Mouse (Mus musculus) T-helper 17 cell (primary cell): Measurements from ENCODE around the gene Rom1.

ENCODE experiments used
- in situ Hi-C, 2 experiments: fragments of 300-600 bp; cut with MboI, MseI; formaldehyde crosslinking; loops; 1 replicate in 1 of 2; 2 replicates in 1 of 2; pipeline ENCODE4 v1.15.1; 2025; ENCODE audit warnings: high pct_unique_total_duplicates in 2 of 2

The Rom1 gene

GRCm38 (mm10) chr19:8942276-8942964 is 13.3 kb upstream of the Rom1 start:
- in situ Hi-C loops, result loop anchor here in 1 of 2 experiments (5.0 kb wide), 1 partner anchor 50 kb away; the partner anchor contains the start of gene Ints5

- in situ Hi-C loops, result loop anchor here in 1 of 2 experiments (5.0 kb wide), 1 partner anchor 49 kb away; the partner anchor contains the start of gene Ints5
Measured at GRCm38 (mm10) chr19:8941515-8942217, 12.5 kb upstream of the Rom1 start, which contains the start of gene Mta2. Mta2 (plus strand) TSS chr19:8941875.

DNA sequence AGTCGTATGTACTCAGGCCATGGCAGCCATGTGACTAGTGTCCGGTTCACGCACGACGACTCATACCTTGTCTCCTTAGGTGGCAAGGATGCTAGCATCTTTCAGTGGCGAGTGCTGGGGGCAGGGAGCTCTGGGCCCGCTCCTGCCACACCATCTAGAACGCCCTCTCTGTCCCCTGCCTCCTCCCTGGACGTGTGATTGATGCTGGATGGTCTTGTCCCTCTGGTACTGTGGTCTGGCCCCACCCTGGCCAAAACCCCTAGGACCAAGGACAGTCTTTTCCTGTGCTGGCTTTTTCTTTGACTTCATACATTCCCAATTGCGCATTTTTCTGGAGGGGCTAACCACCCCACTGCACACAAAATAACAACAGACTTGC is 12.0 kb upstream of the Rom1 start:
- in situ Hi-C loops, result loop anchor here in 1 of 2 experiments (5.0 kb wide), 1 partner anchor 49 kb away; the partner anchor contains the start of gene Ints5

- in situ Hi-C loops, result loop anchor here in 1 of 2 experiments (5.0 kb wide), 1 partner anchor 48 kb away; the partner anchor contains the start of gene Ints5
Measured at GRCm38 (mm10) chr19:8940526-8941133, 11.5 kb upstream of the Rom1 start.

DNA sequence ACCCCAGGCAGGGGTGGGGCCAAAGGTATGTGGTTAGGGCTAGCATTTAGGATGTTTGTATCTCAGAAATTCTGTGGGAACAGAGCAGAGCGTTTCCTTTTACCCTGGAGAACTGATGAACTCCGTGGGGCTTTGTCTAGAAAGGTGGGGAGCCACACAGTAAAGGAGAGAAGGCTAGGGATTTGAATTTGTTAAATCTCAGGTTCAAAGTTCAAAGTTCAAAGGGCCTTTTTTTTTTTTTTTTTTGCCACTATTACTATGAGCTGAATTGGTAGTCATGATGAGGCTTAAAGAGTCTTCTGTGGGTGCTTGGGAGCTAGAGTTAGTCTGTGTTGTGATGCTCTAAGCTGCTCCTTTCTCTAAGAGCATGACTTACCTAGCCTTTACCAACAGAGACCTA is 7.6 kb upstream of the Rom1 start:
- in situ Hi-C loops, result no loop called here

GRCm38 (mm10) chr19:8930771-8931170 is 1.6 kb upstream of the Rom1 start:
- in situ Hi-C loops, result no loop called here

DNA sequence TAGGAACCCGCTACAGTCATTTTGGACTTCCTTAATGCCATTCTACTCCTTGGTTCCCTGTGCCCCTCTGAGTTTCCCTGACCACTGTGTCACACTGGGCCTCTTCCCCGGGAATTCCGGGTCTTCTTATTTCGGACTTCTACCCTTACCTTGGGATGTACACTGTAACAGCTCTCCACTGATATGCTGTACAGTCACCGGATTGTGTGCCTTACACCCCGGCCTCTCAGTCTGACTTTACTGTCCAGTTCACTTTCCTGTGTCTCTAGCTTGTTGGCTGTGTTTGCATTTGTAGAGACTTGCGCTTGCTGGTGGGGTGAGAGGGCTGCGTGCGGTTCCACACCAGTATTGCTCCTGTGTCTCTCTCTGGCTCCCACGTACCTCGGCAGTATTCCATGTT is 961 bp upstream of the Rom1 start:
- in situ Hi-C loops, result no loop called here

GRCm38 (mm10) chr19:8928689-8929223 is 400 bp downstream of the Rom1 start:
- in situ Hi-C loops, result no loop called here

DNA sequence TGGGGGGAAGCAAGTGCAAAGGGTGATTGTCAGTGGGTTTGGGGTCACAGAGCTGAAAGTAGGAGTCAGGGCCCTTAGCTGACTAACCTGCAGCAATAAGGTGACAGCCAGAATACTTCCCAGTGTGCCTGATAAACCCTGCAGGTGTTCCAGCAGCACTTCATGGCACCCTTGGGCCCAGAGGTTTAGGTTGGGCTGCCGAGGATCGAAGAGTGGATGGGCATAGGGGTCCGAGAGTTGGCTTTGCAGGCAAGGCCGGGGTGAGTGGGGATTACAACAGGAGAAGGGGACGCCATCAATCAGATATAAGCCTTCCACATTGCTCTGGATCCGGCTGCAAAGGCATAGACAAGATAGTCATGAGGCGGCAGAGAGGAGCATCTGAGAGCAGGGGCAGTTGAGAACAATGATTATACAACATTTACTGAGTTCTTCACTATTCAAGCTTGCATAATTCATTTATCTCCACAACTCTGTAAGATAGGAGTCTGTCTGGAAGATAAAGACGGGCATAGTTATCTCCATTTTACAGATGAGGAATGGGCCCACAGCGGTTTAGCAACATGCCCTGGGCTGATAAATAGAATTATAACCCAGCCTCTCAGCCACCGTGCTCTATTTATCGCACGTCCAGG is 1.1 kb downstream of the Rom1 start:
- in situ Hi-C loops, result no loop called here

- in situ Hi-C loops, result no loop called here
Measured at GRCm38 (mm10) chr19:8926766-8927165, 2.4 kb downstream of the Rom1 start.

DNA sequence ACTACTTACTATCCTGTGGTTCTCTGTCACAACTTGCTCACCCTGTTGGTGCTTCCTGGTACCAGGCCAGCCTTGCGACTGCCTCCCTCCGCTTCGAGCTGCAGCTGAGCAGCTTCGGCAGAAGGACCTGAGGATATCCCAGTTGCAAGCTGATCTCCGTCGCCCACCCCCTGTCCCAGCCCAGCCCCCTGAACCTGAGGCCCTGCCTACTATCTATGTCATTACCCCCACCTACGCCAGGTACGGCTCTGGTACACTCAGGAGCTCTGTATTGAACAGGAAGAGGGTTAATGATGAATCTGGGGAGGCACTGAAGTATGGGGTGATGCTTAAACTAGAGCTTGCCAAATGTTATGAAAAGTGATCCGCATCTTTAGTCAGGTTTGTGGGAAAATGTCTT is 7.4 kb downstream of the Rom1 start:
- in situ Hi-C loops, result loop anchor here (25.0 kb wide), 2 partner anchors 1909 to 1934 kb away; partner anchors contain the start of genes Dnajc4 (in 1 of the 2), Fermt3 (in 1 of the 2), Fkbp2 (in 1 of the 2) and Nudt22 (in 1 of the 2)

- in situ Hi-C loops, result loop anchor here (25.0 kb wide), 2 partner anchors 1909 to 1934 kb away; partner anchors contain the start of genes Dnajc4 (in 1 of the 2), Fermt3 (in 1 of the 2), Fkbp2 (in 1 of the 2) and Nudt22 (in 1 of the 2)
Measured at GRCm38 (mm10) chr19:8920836-8921291, 8.3 kb downstream of the Rom1 start.

- in situ Hi-C loops, result loop anchor here (25.0 kb wide), 2 partner anchors 1908 to 1933 kb away; partner anchors contain the start of genes Dnajc4 (in 1 of the 2), Fermt3 (in 1 of the 2), Fkbp2 (in 1 of the 2) and Nudt22 (in 1 of the 2)
Measured at GRCm38 (mm10) chr19:8920073-8920736, 9.0 kb downstream of the Rom1 start, which contains the start of gene B3gat3. B3gat3 (plus strand) TSS chr19:8920374.

DNA sequence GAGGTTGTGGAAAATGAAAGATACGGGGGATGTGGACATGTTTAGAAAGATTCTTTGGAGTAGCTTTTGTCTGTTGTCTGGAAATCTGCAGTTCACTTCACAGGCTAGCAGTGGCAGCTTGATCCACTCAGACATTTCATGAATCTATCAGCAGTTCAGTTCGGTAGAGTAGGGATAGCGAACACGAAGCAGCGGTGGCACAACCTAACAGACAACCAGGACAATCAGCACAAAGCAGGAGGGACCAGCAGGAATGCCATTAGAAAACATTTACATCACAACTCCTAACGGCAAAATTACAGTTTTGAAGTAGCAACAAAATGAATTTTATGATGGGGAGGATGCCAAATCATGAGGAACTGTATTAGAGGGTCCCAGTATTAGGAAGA is 9.5 kb downstream of the Rom1 start:
- in situ Hi-C loops, result loop anchor here (25.0 kb wide), 2 partner anchors 1907 to 1932 kb away; partner anchors contain the start of genes Dnajc4 (in 1 of the 2), Fermt3 (in 1 of the 2), Fkbp2 (in 1 of the 2) and Nudt22 (in 1 of the 2)

DNA sequence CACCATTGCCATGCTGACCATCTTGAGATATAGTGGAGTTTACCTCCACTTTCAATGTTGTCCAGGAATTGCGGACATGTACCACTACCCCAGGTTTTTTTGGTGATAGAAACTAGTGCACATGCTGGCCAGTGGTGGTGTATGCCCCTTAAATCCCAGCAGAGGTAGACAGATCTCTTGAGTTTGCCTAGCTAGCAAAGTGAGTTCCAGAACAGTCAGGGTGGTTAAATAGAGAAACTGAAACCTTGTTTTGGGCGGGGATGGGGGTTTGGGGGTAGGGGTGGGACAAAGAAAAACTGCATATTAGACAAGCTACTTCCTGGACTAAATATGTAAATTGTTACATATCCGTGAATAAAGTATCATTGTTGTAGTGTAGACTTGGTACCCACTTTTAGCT is 10.2 kb downstream of the Rom1 start:
- in situ Hi-C loops, result loop anchor here (25.0 kb wide), 2 partner anchors 1907 to 1932 kb away; partner anchors contain the start of genes Dnajc4 (in 1 of the 2), Fermt3 (in 1 of the 2), Fkbp2 (in 1 of the 2) and Nudt22 (in 1 of the 2)

DNA sequence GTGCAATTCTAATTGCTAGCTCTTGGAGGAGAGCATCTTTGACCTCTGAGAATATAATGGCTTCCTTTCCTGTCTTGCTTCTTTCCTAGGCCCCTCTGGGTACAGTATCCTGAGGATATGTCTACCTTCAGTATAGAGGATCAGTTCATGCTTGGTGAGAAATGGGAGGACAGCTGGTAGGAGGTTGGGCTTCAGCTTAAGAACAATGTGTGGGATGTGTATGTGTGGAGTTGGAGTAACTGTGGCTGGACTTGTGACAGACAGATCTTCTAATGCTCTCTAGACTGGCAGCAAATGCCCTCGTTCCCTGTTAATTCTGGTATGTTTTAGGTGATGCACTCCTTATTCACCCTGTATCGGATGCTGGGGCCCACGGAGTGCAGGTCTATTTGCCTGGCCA is 14.9 kb downstream of the Rom1 start:
- in situ Hi-C loops, result loop anchor here (25.0 kb wide), 2 partner anchors 1902 to 1927 kb away; partner anchors contain the start of genes Dnajc4 (in 1 of the 2), Fermt3 (in 1 of the 2), Fkbp2 (in 1 of the 2) and Nudt22 (in 1 of the 2)

DNA sequence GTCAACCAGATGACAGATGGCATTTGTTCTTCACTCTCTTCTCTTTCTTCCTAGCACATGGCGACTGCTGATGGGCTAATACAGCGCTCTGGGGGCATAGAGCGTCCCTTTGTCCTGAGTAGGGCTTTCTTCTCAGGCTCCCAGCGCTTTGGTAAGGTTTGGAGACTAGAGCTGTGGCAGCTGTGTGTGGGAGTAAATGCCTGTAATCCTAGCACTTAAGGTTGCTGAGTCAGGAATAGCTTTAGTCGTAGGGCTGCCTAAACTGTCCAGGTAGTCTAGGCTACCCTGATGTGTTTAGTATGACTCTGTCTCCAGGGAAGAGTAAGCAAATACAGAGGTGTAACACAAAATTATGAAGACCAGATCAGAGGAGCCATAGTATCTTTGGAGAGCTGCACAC is 17.3 kb downstream of the Rom1 start:
- in situ Hi-C loops, result loop anchor here (25.0 kb wide), 2 partner anchors 1900 to 1925 kb away; partner anchors contain the start of genes Dnajc4 (in 1 of the 2), Fermt3 (in 1 of the 2), Fkbp2 (in 1 of the 2) and Nudt22 (in 1 of the 2)

GRCm38 (mm10) chr19:8908531-8908930 is 20.6 kb downstream of the Rom1 start:
- in situ Hi-C loops, result loop anchor here (25.0 kb wide), 2 partner anchors 1896 to 1921 kb away; partner anchors contain the start of genes Dnajc4 (in 1 of the 2), Fermt3 (in 1 of the 2), Fkbp2 (in 1 of the 2) and Nudt22 (in 1 of the 2)

- in situ Hi-C loops, result loop anchor here (25.0 kb wide), 2 partner anchors 1891 to 1916 kb away; partner anchors contain the start of genes Dnajc4 (in 1 of the 2), Fermt3 (in 1 of the 2), Fkbp2 (in 1 of the 2) and Nudt22 (in 1 of the 2)
Measured at GRCm38 (mm10) chr19:8903412-8903811, 25.7 kb downstream of the Rom1 start.
